Mouse (Mus musculus) heart, postnatal 0 days (tissue): ENCODE results near the gene Tmed8.

Experiments
- CTCF ChIP-seq: IDR thresholded peaks from 2 replicates; pipeline ENCODE4 v1.5.1; 2016; ENCODE audit warnings: antibody characterized with exemption, control low read depth, low read depth
- EP300 ChIP-seq: IDR thresholded peaks from 2 replicates; pipeline ENCODE4 v1.6.1; 2016; ENCODE audit warnings: antibody characterized with exemption, low read depth

GRCm38 (mm10) chr12:87157361-87157760 lies 42.9 kb downstream of the Tmed8 start:
- no peak for TF ChIP-seq CTCF
- no peak for TF ChIP-seq EP300
